Mouse (Mus musculus): ENCODE data around the gene Trpc4. TPM values are rescaled to one million over a fixed set of nuclear protein-coding genes. Genes with fewer than 3 reads are reported as not detected.

Gene Trpc4
- polyA plus RNA-seq, 1 experiment from 2014 or later: 6.8 TPM

- Histone ChIP-seq H3K9ac (ENCODE audit: low read depth, low read length) (no peak overlapping the region), H3K36me3 (ENCODE audit: control insufficient read depth, insufficient read depth, low read length) (no peaks in the 10 kb centered on the region), H3K27me3 (ENCODE audit: control insufficient read depth, insufficient read depth, low read depth, low read length) (no peaks in the 10 kb centered on the region), H3K4me1 (ENCODE audit: control insufficient read depth, insufficient read depth, low read length) (no peaks in the 10 kb centered on the region), H3K4me3 (ENCODE audit: low read depth, low read length) (no peak overlapping the region), H3K4me2 (ENCODE audit: low read length) (no peak overlapping the region), H3K9me3 (replicated peaks; ENCODE audit: control insufficient read depth, low read length, poor library complexity, severe bottlenecking) (no peaks in the 10 kb centered on the region), H3K27ac (ENCODE audit: low read length) (no peak overlapping the region)
- WGBS: 90% methylated on average over 2 of the region's 2 CpGs
- ATAC-seq: no peak
Measured at GRCm38 (mm10) chr3:54314055-54314454, 158.2 kb downstream of the Trpc4 start.

DNA sequence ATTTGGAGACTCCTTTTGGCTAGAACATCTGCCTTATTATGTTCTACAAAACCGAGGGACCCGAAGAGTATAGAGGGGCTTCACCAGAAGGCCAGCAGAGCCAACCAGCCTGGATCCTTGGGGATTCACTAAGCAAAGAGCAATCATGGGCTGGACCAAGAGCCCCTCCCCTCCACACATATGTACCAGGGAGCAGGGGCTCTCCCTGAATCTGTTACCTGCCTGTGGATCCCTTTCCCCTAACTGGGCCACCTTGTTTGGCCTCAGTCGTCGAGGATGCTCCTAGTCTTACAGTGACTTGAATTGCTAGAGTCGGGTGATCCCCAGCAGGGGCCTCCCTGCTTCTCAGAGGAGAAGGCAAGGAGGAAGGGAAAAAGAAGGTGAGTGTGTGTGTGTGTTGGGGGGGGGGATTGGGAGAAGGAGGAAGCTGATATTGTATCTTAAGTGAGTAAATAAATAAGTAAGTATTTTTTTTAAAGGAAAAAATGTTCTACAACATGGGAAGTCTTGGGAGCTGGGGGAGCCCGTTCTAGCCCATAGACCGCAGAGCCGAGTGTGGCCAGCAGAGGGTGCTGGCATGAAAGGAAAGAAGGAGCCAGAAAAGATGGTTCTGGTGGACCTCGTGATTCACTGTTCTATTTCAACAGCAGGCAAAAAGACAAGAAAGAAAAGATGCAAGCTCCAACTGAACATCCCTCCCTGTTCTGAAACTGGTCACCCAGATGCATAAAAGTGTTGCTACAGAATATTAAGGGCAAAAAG lies 197.2 kb downstream of the Trpc4 start:
- 34% methylated on average over 9 of the region's 9 CpGs for WGBS
- H3K9ac ChIP-seq (ENCODE audit: low read depth, low read length): no peak overlapping the region
- H3K4me1 ChIP-seq (ENCODE audit: control insufficient read depth, insufficient read depth, low read length): no peaks in the 10 kb centered on the region
- H3K9me3 ChIP-seq (replicated peaks; ENCODE audit: control insufficient read depth, low read length, poor library complexity, severe bottlenecking): no peaks in the 10 kb centered on the region
- H3K4me2 ChIP-seq (ENCODE audit: low read length): no peak overlapping the region
- H3K27me3 ChIP-seq (ENCODE audit: control insufficient read depth, insufficient read depth, low read depth, low read length): no peaks in the 10 kb centered on the region
- H3K27ac ChIP-seq (ENCODE audit: low read length): no peak overlapping the region
- ATAC-seq: no peak
- no peaks in the 10 kb centered on the region for H3K36me3 ChIP-seq (ENCODE audit: control insufficient read depth, insufficient read depth, low read length)
- no peak overlapping the region for H3K4me3 ChIP-seq (ENCODE audit: low read depth, low read length)

GRCm38 (mm10) chr3:54357561-54357960 lies 201.7 kb downstream of the Trpc4 start:
- Histone ChIP-seq H3K4me3 (ENCODE audit: low read depth, low read length) (no peak overlapping the region), H3K4me1 (ENCODE audit: control insufficient read depth, insufficient read depth, low read length) (no peaks in the 10 kb centered on the region), H3K27ac (ENCODE audit: low read length) (no peak overlapping the region), H3K9ac (ENCODE audit: low read depth, low read length) (no peak overlapping the region), H3K27me3 (ENCODE audit: control insufficient read depth, insufficient read depth, low read depth, low read length) (no peaks in the 10 kb centered on the region), H3K36me3 (ENCODE audit: control insufficient read depth, insufficient read depth, low read length) (no peaks in the 10 kb centered on the region), H3K9me3 (replicated peaks; ENCODE audit: control insufficient read depth, low read length, poor library complexity, severe bottlenecking) (no peaks in the 10 kb centered on the region), H3K4me2 (ENCODE audit: low read length) (no peak overlapping the region)
- peak; percentile 42; the same call in 1 of the 2 replicates for ATAC-seq
- WGBS: 58% methylated on average over 3 of the region's 3 CpGs

- Histone ChIP-seq H3K27me3 (ENCODE audit: control insufficient read depth, insufficient read depth, low read depth, low read length) (no peaks in the 10 kb centered on the region), H3K4me2 (ENCODE audit: low read length) (no peak overlapping the region), H3K9me3 (replicated peaks; ENCODE audit: control insufficient read depth, low read length, poor library complexity, severe bottlenecking) (no peaks in the 10 kb centered on the region), H3K27ac (ENCODE audit: low read length) (no peak overlapping the region), H3K9ac (ENCODE audit: low read depth, low read length) (no peak overlapping the region), H3K36me3 (ENCODE audit: control insufficient read depth, insufficient read depth, low read length) (no peaks in the 10 kb centered on the region), H3K4me1 (ENCODE audit: control insufficient read depth, insufficient read depth, low read length) (no peaks in the 10 kb centered on the region), H3K4me3 (ENCODE audit: low read depth, low read length) (no peak overlapping the region)
- ATAC-seq: no peak
- 63% methylated on average over 15 of the region's 15 CpGs for WGBS
Measured at GRCm38 (mm10) chr3:54358463-54359189, 202.8 kb downstream of the Trpc4 start.

GRCm38 (mm10) chr3:54360897-54361296 lies 205.1 kb downstream of the Trpc4 start, which contains the start of gene Postn:
Gene Postn, plus strand, starts transcription at chr3:54361109.
- Histone ChIP-seq H3K4me2 (ENCODE audit: low read length) (no peak within 1 kb of the TSS), H3K4me1 (ENCODE audit: control insufficient read depth, insufficient read depth, low read length) (no peaks in the 10 kb centered on the region), H3K36me3 (ENCODE audit: control insufficient read depth, insufficient read depth, low read length) (no peaks in the 10 kb centered on the region), H3K9me3 (replicated peaks; ENCODE audit: control insufficient read depth, low read length, poor library complexity, severe bottlenecking) (no peaks in the 10 kb centered on the region), H3K9ac (ENCODE audit: low read depth, low read length) (no peak within 1 kb of the TSS), H3K4me3 (ENCODE audit: low read depth, low read length) (no peak within 1 kb of the TSS), H3K27ac (ENCODE audit: low read length) (no peak within 1 kb of the TSS), H3K27me3 (ENCODE audit: control insufficient read depth, insufficient read depth, low read depth, low read length) (no peaks in the 10 kb centered on the region)
- 59% methylated on average over 6 of the region's 6 CpGs for WGBS
- ATAC-seq: no peak

DNA sequence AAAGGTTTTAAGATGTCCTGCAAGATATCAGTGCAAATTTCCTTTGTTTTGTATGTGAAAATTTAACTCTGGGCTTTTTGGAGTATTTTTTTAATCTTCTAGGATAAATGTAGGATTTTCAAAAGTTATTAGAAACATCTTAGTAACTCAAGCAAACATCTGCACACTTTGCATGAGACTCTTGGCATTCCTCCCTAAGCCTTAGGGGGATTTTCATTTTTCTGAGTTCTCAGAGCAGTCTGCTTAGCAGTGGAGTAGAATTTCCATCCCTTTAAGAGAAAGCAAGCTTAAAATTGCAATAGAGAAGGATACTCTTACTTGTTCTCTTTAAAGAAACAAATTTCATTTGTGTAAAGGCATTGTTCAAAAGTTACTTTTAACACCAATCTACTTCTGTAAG lies 205.8 kb downstream of the Trpc4 start:
- H3K27ac ChIP-seq (ENCODE audit: low read length): no peak overlapping the region
- no peak overlapping the region for H3K9ac ChIP-seq (ENCODE audit: low read depth, low read length)
- H3K36me3 ChIP-seq (ENCODE audit: control insufficient read depth, insufficient read depth, low read length): no peaks in the 10 kb centered on the region
- no peaks in the 10 kb centered on the region for H3K4me1 ChIP-seq (ENCODE audit: control insufficient read depth, insufficient read depth, low read length)
- H3K4me3 ChIP-seq (ENCODE audit: low read depth, low read length): no peak overlapping the region
- H3K9me3 ChIP-seq (replicated peaks; ENCODE audit: control insufficient read depth, low read length, poor library complexity, severe bottlenecking): no peaks in the 10 kb centered on the region
- no peak for ATAC-seq
- no peaks in the 10 kb centered on the region for H3K27me3 ChIP-seq (ENCODE audit: control insufficient read depth, insufficient read depth, low read depth, low read length)
- no peak overlapping the region for H3K4me2 ChIP-seq (ENCODE audit: low read length)

Other genes with a start within 250 kb of the Trpc4 start
- gene Postn, start 205.1 kb downstream of the Trpc4 start, polyA plus RNA-seq (2015; fragmentation: Nextera tagmentation; extraction: Ambion mirVana): 11.3 and 12.1 TPM in 2 replicates

All from midbrain, embryonic 16.5 days (tissue).